22 mouse cellular contexts compared by ENCODE assay signal in the genomic region with DNA sequence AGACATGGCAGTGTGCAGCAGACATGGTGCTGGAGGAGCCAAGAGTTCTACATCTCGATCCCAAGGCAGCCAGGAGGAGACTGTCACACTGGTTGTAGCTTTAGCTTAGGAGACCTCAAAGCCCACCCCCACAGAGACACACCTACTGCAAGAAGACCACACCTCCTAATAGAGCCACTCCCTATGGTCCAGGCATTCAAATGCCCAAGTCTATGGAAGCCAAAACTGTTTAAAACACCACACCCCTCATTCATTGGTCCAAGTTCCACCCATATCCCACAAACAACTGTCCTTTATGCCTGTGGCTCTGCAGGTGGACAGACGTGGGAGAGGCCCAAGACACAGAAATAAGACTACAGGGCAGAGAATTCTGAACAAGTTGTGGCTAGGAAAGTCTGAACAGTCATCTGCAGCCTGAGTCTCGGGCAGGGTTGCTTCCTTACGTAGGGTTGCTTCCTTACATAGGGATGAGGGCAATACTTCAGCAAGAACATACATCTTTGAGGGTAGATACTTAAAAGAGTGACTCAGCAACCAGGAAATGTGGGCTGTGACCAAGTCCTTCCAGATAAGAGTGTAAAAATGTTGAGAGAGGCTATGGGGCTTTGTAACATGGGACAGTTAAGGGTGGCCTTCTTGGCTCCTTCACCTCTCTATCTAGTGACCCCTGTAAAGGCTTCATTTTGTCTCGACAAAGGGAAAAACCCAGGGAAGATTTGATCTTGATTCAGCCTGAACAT. TPM values are rescaled to one million over a fixed set of nuclear protein-coding genes. Genes with fewer than 3 reads are reported as not detected.
"Had no signal": no experiment of that assay in that cellular context is flagged by ENCODE, and none has a peak within 500 bp of the region (broad histone marks: within the 10 kb centered on the region; RNA-seq: fewer than 3 reads in every experiment).

No protein-coding gene starts in this region.

- H3K4me3 ChIP-seq: left cerebral cortex, adult 2 months; limb, embryonic 15.5 days; liver, embryonic 12.5 days; midbrain, embryonic 12.5 days; neural tube, embryonic 13.5 days; stomach, embryonic 15.5 days had no signal

- ATAC-seq: liver, embryonic 12.5 days; midbrain, embryonic 16.5 days had no signal

- H3K9me3 ChIP-seq: limb, embryonic 15.5 days; liver, embryonic 12.5 days; midbrain, embryonic 12.5 days; neural tube, embryonic 13.5 days; stomach, embryonic 15.5 days had no signal

- H3K4me1 ChIP-seq: limb, embryonic 15.5 days; midbrain, embryonic 12.5 days; neural tube, embryonic 13.5 days; stomach, embryonic 15.5 days had no signal

- DNase-seq: kidney, postnatal 14 days; lung, embryonic 14.5 days; lung, postnatal 10 days; lung, postnatal 4 days; retina, postnatal 1 day; thymus, adult 2 months; thymus, postnatal 25 days had no signal

- H3K36me3 ChIP-seq: limb, embryonic 15.5 days; liver, embryonic 12.5 days; midbrain, embryonic 12.5 days; neural tube, embryonic 13.5 days; stomach, embryonic 15.5 days had no signal

RNA-seq across cellular contexts. Expression of a gene that starts 12.7 kb away (rescaled TPM):
- total RNA-seq: layer of hippocampus, adult 8-10 months; layer of hippocampus, postnatal 25 days; megakaryocyte-erythroid progenitor cell, adult 5-6 weeks had no signal
- polyA plus RNA-seq: large intestine, adult 2 months; limb, embryonic 11.5 days; limb, embryonic 15.5 days; liver, embryonic 12.5 days; liver, embryonic 16.5 days; lung, embryonic 14.5 days; spleen, adult 2 months; stomach, embryonic 15.5 days; testis, adult 2 months; thymus, adult 2 months had no signal
